10 mouse cellular contexts compared by ENCODE assay signal in genomic region chr1:156841625-156842339, GRCm38 (mm10). TPM values are rescaled to one million over a fixed set of nuclear protein-coding genes. Genes with fewer than 3 reads are reported as not detected.
DNase-seq lines count a peak whose midpoint lies in the region; ATAC-seq and TF ChIP-seq lines count a peak whose summit lies in the region.
"Had no signal": no experiment of that assay in that cellular context is flagged by ENCODE, and none has a peak within 500 bp of the region (broad histone marks: within the 10 kb centered on the region; RNA-seq: fewer than 3 reads in every experiment).

No protein-coding gene starts in this region.

- no peak overlapping the region for H3K9ac ChIP-seq in forebrain, embryonic 14.5 days (ENCODE audit: low read length)
- no peak overlapping the region for H3K9ac ChIP-seq in neural tube, embryonic 11.5 days (ENCODE audit: low read length)
- no peak overlapping the region for H3K9ac ChIP-seq in neural tube, embryonic 15.5 days (replicated peaks)
- no peak overlapping the region for H3K9ac ChIP-seq in intestine, postnatal 0 days (ENCODE audit: low read depth, low read length)
- H3K9ac ChIP-seq in stomach, embryonic 14.5 days (replicated peaks; ENCODE audit: low read depth, low read length): no peak overlapping the region
- H3K9ac ChIP-seq: lung, embryonic 14.5 days had no signal

- peak; percentile 25 for DNase-seq in forebrain, embryonic 14.5 days (ENCODE audit: low spot score)
- no peak for DNase-seq in forebrain, embryonic 10.5 days (ENCODE audit: extremely low spot score, low spot score)
- DNase-seq in neural tube, embryonic 11.5 days (ENCODE audit: low spot score): peak; percentile 13
- no peak for DNase-seq in heart, postnatal 4 days
- no peak for DNase-seq in kidney, adult 18-20 months
- DNase-seq: lung, embryonic 14.5 days had no signal

- no peak overlapping the region for H3K4me3 ChIP-seq in forebrain, embryonic 14.5 days (ENCODE audit: low read depth, low read length)
- H3K4me3 ChIP-seq in forebrain, embryonic 10.5 days: no peak overlapping the region
- no peak overlapping the region for H3K4me3 ChIP-seq in neural tube, embryonic 11.5 days (ENCODE audit: low read depth, low read length)
- H3K4me3 ChIP-seq in neural tube, embryonic 15.5 days (replicated peaks): no peak overlapping the region
- H3K4me3 ChIP-seq in intestine, postnatal 0 days (ENCODE audit: low read depth, low read length): no peak overlapping the region
- no peak overlapping the region for H3K4me3 ChIP-seq in stomach, embryonic 14.5 days (ENCODE audit: low read depth, low read length)
- H3K4me3 ChIP-seq: erythroblast, embryonic 14.5 days had no signal

- no peaks in the 10 kb centered on the region for H3K9me3 ChIP-seq in forebrain, embryonic 14.5 days (replicated peaks; ENCODE audit: control insufficient read depth, low read length)
- H3K9me3 ChIP-seq in forebrain, embryonic 10.5 days: no peaks in the 10 kb centered on the region
- H3K9me3 ChIP-seq in neural tube, embryonic 11.5 days (ENCODE audit: control insufficient read depth, low read length): no peaks in the 10 kb centered on the region
- no peaks in the 10 kb centered on the region for H3K9me3 ChIP-seq in neural tube, embryonic 15.5 days (replicated peaks)
- no peaks in the 10 kb centered on the region for H3K9me3 ChIP-seq in intestine, postnatal 0 days (ENCODE audit: control insufficient read depth)
- H3K9me3 ChIP-seq in stomach, embryonic 14.5 days (ENCODE audit: control insufficient read depth, low read depth, low read length): no peaks in the 10 kb centered on the region

- H3K36me3 ChIP-seq in forebrain, embryonic 14.5 days (ENCODE audit: control insufficient read depth, insufficient read depth, low read length): no peaks in the 10 kb centered on the region
- peaks cover 5% of the 10 kb centered on the region for H3K36me3 ChIP-seq in forebrain, embryonic 10.5 days (replicated peaks)
- no peaks in the 10 kb centered on the region for H3K36me3 ChIP-seq in neural tube, embryonic 11.5 days (ENCODE audit: control insufficient read depth, insufficient read depth, low read length)
- H3K36me3 ChIP-seq in neural tube, embryonic 15.5 days: no peaks in the 10 kb centered on the region
- no peaks in the 10 kb centered on the region for H3K36me3 ChIP-seq in intestine, postnatal 0 days (ENCODE audit: control insufficient read depth, insufficient read depth)
- H3K36me3 ChIP-seq in stomach, embryonic 14.5 days (ENCODE audit: control insufficient read depth, insufficient read depth, low read length): no peaks in the 10 kb centered on the region

- H3K4me1 ChIP-seq in forebrain, embryonic 14.5 days (ENCODE audit: control insufficient read depth, insufficient read depth, low read length): peaks cover 12% of the 10 kb centered on the region
- H3K4me1 ChIP-seq in forebrain, embryonic 10.5 days: peaks cover 38% of the 10 kb centered on the region
- H3K4me1 ChIP-seq in neural tube, embryonic 11.5 days (ENCODE audit: control insufficient read depth, insufficient read depth, low read length): peaks cover 9% of the 10 kb centered on the region; the same call in 1 of the 2 replicates
- H3K4me1 ChIP-seq in neural tube, embryonic 15.5 days: 0 out of 2 replicates have a peak, but pooled peaks cover 11% of the 10 kb centered on the region
- no peaks in the 10 kb centered on the region; the same call in 1 of the 2 replicates for H3K4me1 ChIP-seq in intestine, postnatal 0 days (replicated peaks; ENCODE audit: control insufficient read depth, insufficient read depth, low read length)
- H3K4me1 ChIP-seq in stomach, embryonic 14.5 days (ENCODE audit: control insufficient read depth, insufficient read depth, low read length): peaks cover 10% of the 10 kb centered on the region; the same call in 1 of the 2 replicates

- 81% methylated on average over 11 of the region's 11 CpGs for WGBS in forebrain, embryonic 14.5 days
- 90% methylated on average over 11 of the region's 11 CpGs for WGBS in forebrain, embryonic 10.5 days
- WGBS in neural tube, embryonic 11.5 days: 75% methylated on average over 11 of the region's 11 CpGs
- WGBS in neural tube, embryonic 15.5 days: 83% methylated on average over 11 of the region's 11 CpGs
- WGBS in intestine, postnatal 0 days: 66% methylated on average over 11 of the region's 11 CpGs
- 47% methylated on average over 11 of the region's 11 CpGs for WGBS in stomach, embryonic 14.5 days

- H3K27ac ChIP-seq in forebrain, embryonic 14.5 days (ENCODE audit: low read depth, low read length): no peak overlapping the region
- H3K27ac ChIP-seq in forebrain, embryonic 10.5 days: no peak overlapping the region
- no peak overlapping the region for H3K27ac ChIP-seq in neural tube, embryonic 11.5 days (ENCODE audit: low read depth, low read length)
- H3K27ac ChIP-seq in neural tube, embryonic 15.5 days (replicated peaks): no peak overlapping the region
- no peak overlapping the region for H3K27ac ChIP-seq in intestine, postnatal 0 days (ENCODE audit: low read depth, low read length)
- H3K27ac ChIP-seq in stomach, embryonic 14.5 days (ENCODE audit: low read length): no peak overlapping the region

- no peak for TF ChIP-seq CTCF in intestine, postnatal 0 days (IDR thresholded peaks at IDR 0.05; ENCODE audit: low read depth)

- no peaks in the 10 kb centered on the region for H3K27me3 ChIP-seq in forebrain, embryonic 14.5 days (replicated peaks; ENCODE audit: control insufficient read depth, insufficient read depth, low read length)
- H3K27me3 ChIP-seq in forebrain, embryonic 10.5 days (ENCODE audit: poor library complexity, severe bottlenecking): no peaks in the 10 kb centered on the region
- no peaks in the 10 kb centered on the region for H3K27me3 ChIP-seq in neural tube, embryonic 11.5 days (ENCODE audit: control insufficient read depth, insufficient read depth, low read length)
- no peaks in the 10 kb centered on the region for H3K27me3 ChIP-seq in neural tube, embryonic 15.5 days (replicated peaks)
- no peaks in the 10 kb centered on the region for H3K27me3 ChIP-seq in intestine, postnatal 0 days (replicated peaks; ENCODE audit: control insufficient read depth, insufficient read depth, low read length)
- no peaks in the 10 kb centered on the region for H3K27me3 ChIP-seq in stomach, embryonic 14.5 days (ENCODE audit: control insufficient read depth, insufficient read depth, low read length)

- H3K4me2 ChIP-seq in forebrain, embryonic 14.5 days (ENCODE audit: low read length): no peak overlapping the region
- no peak overlapping the region for H3K4me2 ChIP-seq in neural tube, embryonic 11.5 days (ENCODE audit: low read depth)
- H3K4me2 ChIP-seq in neural tube, embryonic 15.5 days: no peak overlapping the region
- peak overlapping the region; percentile 48 for H3K4me2 ChIP-seq in intestine, postnatal 0 days (replicated peaks; ENCODE audit: low read depth)
- H3K4me2 ChIP-seq in stomach, embryonic 14.5 days (replicated peaks; ENCODE audit: low read depth, low read length): peak overlapping the region; percentile 27; the same call in 1 of the 2 replicates
- H3K4me2 ChIP-seq: lung, embryonic 14.5 days had no signal

- ATAC-seq in forebrain, embryonic 14.5 days: no peak
- ATAC-seq in neural tube, embryonic 11.5 days (ENCODE audit: insufficient read depth, low FRiP score, low TSS enrichment): no peak
- no peak for ATAC-seq in neural tube, embryonic 15.5 days (ENCODE audit: low FRiP score)
- no peak for ATAC-seq in intestine, postnatal 0 days
- ATAC-seq in stomach, embryonic 14.5 days (ENCODE audit: insufficient number of reproducible peaks, insufficient read depth, low FRiP score, low read depth): no peak

RNA-seq across cellular contexts. Expression of gene Angptl1, which starts 3.4 kb away (rescaled TPM):
- 0.57 and 1.1 TPM in 2 replicates for polyA plus RNA-seq in forebrain, embryonic 14.5 days (2014; fragmentation: Nextera tagmentation; extraction: Ambion mirVana)
- 1.7 and 2.2 TPM in 2 replicates for polyA plus RNA-seq in forebrain, embryonic 10.5 days (2016; fragmentation: Nextera tagmentation; extraction: Ambion mirVana)
- polyA plus RNA-seq in neural tube, embryonic 11.5 days (2014; fragmentation: Nextera tagmentation; extraction: Ambion mirVana): 9.5 and 13.0 TPM in 2 replicates
- polyA plus RNA-seq in neural tube, embryonic 15.5 days (2015; fragmentation: Nextera tagmentation; extraction: Ambion mirVana): 3.2 and 3.8 TPM in 2 replicates
- 18.8 and 20.9 TPM in 2 replicates for polyA plus RNA-seq in intestine, postnatal 0 days (2015; fragmentation: Nextera tagmentation; extraction: Ambion mirVana)
- polyA plus RNA-seq in stomach, embryonic 14.5 days (2014; fragmentation: Nextera tagmentation; extraction: Ambion mirVana): 23.0 and 24.7 TPM in 2 replicates
- 1 to 10 TPM; 2.3 to 2.9 TPM for total RNA-seq in heart, postnatal 4 days (2021)
- polyA plus RNA-seq: erythroblast, embryonic 14.5 days had no signal

Comparison
In these comparisons a context has a peak if more than half of its experiments do, and no peak if none do; other contexts are left out.
1. DNase-seq: peak in forebrain, embryonic 14.5 days (single experiment) and neural tube, embryonic 11.5 days (single experiment); none in forebrain, embryonic 10.5 days (single experiment), heart, postnatal 4 days (single experiment) and kidney, adult 18-20 months (single experiment).
2. H3K4me2 ChIP-seq: peak in intestine, postnatal 0 days (single experiment) and stomach, embryonic 14.5 days (single experiment); none in forebrain, embryonic 14.5 days (single experiment), neural tube, embryonic 11.5 days (single experiment) and neural tube, embryonic 15.5 days (single experiment).